Mouse (Mus musculus): Measurements from ENCODE around the gene Ptprn2.
A peak's percentile ranks its signal among the peaks of the same experiment; 100 is the strongest.

Ptprn2 gene

DNA sequence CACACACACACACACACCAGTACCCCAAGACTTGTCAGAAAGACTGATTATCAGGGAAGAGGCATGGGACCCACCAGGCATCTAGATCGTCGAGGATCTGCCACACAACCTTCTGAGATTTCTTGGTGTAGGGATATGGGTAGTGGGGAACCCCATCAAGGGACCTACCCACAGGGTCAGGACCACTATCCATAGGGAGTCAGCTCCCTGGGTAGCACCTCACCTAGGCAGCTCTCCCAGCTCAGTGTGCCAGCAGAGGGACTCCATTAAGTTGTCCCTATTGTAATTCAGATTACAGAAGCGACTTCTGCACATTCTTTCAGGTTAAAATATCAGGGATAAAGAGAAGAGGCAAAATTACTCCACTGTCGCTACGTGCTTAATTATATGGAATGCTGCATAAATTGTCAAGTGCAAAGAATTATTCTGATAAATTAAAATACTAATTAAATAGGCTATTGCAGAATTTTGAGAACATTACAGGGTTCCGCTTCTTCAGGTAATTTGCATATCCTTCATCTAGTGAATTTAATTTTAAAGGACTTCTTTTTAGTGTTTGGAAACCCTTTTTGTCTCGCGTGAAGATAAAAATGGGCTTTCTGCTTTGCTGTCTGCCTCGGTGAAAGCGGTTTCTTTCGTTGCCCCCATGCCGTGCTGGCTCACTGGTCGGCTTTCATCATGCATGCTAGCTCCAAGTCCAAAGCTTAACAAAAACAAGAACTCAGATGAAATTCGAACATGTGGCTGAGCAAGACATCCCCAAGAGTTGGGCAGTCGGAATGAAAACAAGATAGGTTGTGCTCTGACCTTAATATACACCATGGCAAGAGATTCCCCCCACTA lies 531.5 kb downstream of the Ptprn2 start:
- no peak for DNase-seq

DNA sequence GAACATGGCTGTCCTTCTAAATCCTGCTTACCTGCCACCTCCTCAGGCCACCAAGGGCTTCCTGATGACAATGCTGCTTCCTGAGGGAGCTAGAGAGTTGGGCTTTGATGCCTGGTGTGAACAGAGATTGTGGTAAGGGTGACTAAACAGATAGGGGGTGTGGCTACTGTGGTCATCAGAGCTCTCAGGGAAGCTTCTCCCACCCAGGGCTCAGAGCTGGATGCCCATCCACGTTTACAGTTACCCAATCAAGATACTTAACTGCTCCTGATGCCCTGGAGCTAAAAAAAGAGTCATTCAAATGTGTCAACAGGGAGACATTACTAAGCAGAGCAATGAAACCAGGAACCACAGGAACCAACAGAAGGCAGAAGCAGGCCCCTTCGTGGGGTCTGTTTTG lies 532.4 kb downstream of the Ptprn2 start:
- DNase-seq, result no peak

- no peak for DNase-seq
Observed at GRCm38 (mm10) chr12:117023235-117023634, 537.7 kb downstream of the Ptprn2 start.

- DNase-seq, result peak; percentile 68
Observed at GRCm38 (mm10) chr12:117024916-117025315, 539.4 kb downstream of the Ptprn2 start.

- DNase-seq, result no peak
Observed at GRCm38 (mm10) chr12:117025676-117026075, 540.2 kb downstream of the Ptprn2 start.

- no peak for DNase-seq
Observed at GRCm38 (mm10) chr12:117027351-117027750, 541.8 kb downstream of the Ptprn2 start.

- no peak for DNase-seq
Observed at GRCm38 (mm10) chr12:117028333-117028961, 542.9 kb downstream of the Ptprn2 start.

DNA sequence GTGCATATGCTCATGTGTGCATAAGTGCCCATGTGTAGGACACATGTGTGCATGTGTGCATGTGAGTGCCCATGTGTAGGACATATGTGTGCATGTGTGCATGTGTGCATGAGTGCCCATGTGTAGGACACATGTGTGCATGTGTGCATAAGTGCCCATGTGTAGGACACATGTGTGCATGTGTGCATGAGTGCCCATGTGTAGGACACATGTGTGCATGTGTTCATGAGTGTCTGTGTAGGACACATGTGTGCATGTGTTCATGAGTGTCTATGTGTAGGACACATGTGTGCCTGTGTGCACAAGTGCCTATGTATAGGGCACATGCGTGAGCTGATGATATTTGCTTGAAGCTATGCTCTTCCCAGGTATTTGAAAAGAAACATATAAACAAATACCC lies 547.7 kb downstream of the Ptprn2 start:
- DNase-seq, result no peak

DNA sequence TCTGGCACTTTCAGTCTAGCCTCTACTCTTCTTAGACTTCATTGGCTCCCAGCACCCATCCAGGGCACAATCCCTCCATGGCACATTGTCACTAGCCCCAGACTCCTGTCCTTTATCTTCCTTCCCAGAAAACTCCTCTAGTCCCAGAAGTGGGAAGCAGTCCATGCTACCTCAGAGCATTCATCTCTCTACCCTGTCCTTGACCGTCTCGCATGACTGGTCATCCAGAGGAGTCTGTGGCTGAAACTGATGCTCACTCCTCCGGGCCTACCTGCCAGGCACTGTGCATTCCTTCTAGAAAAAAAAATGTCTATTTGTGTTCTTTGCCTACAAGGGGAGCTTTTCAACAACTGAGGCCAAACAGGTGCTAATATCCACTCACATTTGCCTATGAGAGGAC lies 549.0 kb downstream of the Ptprn2 start:
- DNase-seq, result no peak

DNA sequence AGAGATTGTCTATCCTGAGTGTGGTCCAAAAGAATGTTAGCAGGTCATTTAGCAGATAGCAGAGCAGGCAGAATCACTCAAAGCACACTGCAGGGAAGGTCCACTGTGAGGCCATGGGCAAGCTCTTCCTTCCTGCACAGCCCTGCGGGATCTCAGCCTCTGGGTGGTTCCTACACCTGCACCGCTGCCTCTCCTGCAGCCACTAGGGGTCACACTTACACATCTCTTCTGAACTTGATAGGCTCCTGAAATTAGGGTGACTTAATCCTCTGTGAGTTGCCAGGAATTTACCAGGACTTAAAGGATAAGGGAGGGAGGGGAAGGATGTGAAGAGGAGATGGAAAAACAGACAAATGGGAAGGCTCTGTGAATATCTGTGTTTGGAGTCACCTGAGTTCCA lies 549.7 kb downstream of the Ptprn2 start:
- peak; percentile 49 for DNase-seq

DNA sequence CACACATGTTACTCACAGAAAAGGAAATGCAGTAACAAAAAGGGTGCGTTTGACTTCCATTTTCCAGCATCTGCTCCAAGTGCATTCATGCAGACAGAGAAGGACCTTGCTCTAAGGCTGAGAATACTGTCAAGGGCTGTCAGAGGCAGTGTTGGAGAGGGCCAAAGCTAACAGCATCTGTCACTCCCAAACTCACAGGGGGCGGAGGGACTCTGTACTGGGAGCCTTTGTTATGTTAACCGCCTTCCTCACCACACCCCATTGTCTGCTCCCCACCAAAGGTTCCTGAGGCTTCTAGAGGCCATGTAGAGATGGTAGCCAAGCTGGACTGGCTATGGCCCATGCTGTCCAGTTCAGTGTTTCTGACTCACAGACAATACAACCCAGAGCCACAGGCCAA lies 553.9 kb downstream of the Ptprn2 start:
- DNase-seq, result no peak

- no peak for DNase-seq
Observed at GRCm38 (mm10) chr12:117041409-117041808, 555.9 kb downstream of the Ptprn2 start.

DNA sequence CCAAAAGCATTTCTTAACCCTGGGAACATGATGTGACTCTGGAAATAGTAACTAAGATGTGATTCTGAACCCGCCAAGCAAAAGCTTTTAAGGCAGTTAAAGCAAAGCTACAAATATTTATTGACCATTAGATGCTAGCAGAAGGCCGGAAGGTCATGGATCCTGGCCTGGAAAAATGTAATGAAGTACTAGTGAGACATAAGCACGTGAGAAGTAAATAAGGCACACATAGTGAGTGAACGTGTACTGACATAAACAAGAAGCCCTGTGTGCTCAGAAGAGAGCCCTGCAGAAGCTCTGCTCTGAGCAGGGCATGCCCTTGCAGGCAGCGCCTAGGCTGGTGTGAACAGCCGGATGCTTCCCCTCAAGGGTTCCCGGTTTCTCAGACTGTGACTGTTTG lies 557.2 kb downstream of the Ptprn2 start:
- DNase-seq, result no peak

DNA sequence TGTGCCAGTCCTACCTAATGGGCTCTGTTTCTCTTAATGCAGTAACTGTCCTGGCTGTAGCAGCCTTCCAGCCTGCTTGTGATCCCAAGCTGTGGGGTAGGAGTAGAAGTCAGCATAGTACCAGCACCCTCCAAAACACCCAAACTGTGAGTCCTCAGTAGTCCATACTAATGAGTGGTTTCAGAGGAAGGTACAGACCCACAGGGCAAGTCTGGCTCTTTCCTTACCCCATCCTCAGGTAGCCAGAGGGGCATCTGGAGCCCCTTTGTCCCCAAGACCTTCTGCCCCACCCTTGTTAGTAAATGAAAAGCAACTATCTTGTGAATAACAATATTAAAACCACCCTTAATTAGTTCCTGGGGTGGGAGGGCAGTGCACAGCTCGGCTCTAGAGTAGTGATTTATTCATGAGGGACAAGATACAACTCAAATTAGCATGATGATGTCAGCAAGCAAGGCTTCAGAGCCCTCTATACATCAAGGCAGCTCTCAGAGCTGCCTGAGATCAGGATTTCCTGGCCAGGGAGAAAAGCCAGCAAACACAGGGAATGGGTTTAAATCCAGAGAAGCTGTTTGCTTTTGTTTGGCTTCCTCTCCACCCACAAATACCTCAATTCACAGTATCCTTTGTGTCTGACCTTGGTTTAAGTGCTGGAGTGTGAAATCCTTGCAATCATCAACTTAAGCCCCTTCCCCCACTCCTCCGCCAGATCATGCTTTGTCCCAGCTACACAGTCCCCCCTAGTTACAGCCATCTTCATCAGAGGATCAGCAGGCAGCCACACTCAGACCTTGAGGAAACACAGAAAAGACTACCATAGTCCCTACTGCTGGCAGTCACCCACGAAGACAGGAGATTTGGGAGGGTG lies 562.1 kb downstream of the Ptprn2 start:
- DNase-seq, result no peak

GRCm38 (mm10) chr12:117049829-117050228 lies 564.3 kb downstream of the Ptprn2 start:
- DNase-seq, result no peak

- DNase-seq, result no peak
Observed at GRCm38 (mm10) chr12:117053223-117053850, 567.8 kb downstream of the Ptprn2 start.

DNA sequence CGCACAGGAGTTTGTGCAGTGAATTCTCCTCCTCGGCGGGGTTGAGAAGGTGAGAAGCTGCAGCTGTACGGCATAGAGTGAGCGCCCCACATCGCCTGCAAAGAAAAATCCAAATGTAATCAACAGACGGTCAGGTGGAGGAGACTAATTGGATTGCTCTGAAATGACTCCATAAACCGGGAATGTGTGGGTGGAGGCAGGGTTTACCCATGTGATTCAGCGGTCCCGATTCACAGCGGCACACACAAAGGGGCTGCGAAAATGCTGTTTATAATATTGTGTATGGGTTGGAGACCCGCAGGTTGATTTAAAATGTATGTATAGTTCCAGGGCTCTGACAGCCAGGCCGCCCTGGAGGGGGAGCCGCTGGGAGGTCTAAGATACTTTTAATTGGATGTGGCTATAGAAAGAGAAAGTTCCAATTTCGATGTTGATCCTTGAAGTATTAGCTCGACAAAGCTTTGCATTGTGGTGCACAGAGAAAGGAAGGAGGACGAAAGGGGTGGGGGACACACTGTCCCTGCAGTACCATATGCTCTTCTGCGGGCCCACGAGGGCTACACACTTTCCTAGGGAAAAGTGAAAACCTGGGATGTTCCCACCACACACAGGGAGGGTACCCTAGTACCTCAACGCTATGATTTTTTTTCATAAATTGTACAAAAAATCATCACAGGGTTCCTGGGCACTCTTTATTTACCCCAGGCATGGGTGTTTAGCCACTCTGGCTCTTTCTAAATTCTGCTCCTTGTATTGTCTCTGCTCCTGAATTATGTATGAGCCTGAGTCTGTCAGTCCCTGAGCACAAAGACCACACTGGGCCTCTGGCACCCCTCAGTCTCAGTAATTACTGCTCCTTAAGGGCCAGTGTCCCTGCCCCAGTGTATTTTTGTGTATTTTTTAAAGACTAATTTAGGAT lies 568.6 kb downstream of the Ptprn2 start:
- no peak for DNase-seq

DNA sequence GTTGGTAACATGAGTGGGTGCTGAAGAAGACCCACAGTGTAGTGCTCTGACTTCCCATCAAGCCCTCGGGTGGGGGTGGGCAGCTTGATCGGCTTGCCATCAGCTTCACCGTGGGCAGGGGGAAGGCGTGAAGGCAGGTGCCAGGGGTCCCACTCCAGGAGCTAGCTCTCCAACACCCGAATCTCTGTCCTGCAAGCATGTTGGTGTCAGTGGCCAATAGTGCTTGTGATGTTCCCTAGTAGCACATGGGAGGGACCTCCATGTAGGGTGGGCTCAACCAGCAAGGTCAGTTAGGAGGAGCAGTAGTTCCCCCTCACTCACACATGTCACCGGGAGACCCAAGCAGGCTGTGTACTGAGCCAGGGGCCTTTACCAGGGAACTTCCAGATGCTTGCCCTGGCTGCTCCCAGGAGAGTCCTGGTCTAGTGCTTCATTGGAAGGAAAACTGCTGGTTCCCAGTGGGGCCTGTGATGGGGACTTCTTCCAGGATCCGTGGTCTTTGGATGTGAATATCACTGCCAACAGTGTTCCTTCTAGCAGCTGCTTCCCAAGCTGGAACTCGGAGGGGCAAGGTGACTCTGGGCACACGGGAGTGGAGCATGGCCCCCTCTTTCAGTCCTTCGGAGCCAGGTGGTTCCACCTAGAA lies 569.5 kb downstream of the Ptprn2 start:
- no peak for DNase-seq

GRCm38 (mm10) chr12:117058184-117058958 lies 572.9 kb downstream of the Ptprn2 start:
- DNase-seq, result no peak

- DNase-seq, result no peak
Observed at GRCm38 (mm10) chr12:117058975-117059374, 573.5 kb downstream of the Ptprn2 start.

GRCm38 (mm10) chr12:117077664-117078063 lies 592.1 kb downstream of the Ptprn2 start:
- DNase-seq, result no peak
